Mouse (Mus musculus): ENCODE measurements around the gene Agxt2.
A peak's percentile ranks its signal among the peaks of the same experiment; 100 is the strongest.

Agxt2 gene

GRCm38 (mm10) chr15:10358039-10358948 is at the start of gene Agxt2:
Gene Agxt2 (plus strand): TSS chr15:10358532.
- no peak for DNase-seq (ENCODE audit: extremely low spot score, low read depth, low spot score)

GRCm38 (mm10) chr15:10311826-10312225 is 46.5 kb upstream of the Agxt2 start:
- no peak for DNase-seq (ENCODE audit: extremely low spot score, low read depth, low spot score)

GRCm38 (mm10) chr15:10313522-10314455 is 44.5 kb upstream of the Agxt2 start:
- DNase-seq (ENCODE audit: extremely low spot score, low read depth, low spot score): peak; percentile 10

- DNase-seq (ENCODE audit: extremely low spot score, low read depth, low spot score): no peak
Measured at GRCm38 (mm10) chr15:10325080-10325479, 33.3 kb upstream of the Agxt2 start, which contains the start of gene Gm21973. Gene Gm21973 (plus strand): TSS chr15:10325380.

- no peak for DNase-seq (ENCODE audit: extremely low spot score, low read depth, low spot score)
Measured at GRCm38 (mm10) chr15:10330626-10331025, 27.7 kb upstream of the Agxt2 start.

- no peak for DNase-seq (ENCODE audit: extremely low spot score, low read depth, low spot score)
Measured at GRCm38 (mm10) chr15:10332566-10332965, 25.8 kb upstream of the Agxt2 start.

GRCm38 (mm10) chr15:10338606-10339005 is 19.7 kb upstream of the Agxt2 start:
- DNase-seq (ENCODE audit: extremely low spot score, low read depth, low spot score): no peak

- DNase-seq (ENCODE audit: extremely low spot score, low read depth, low spot score): no peak
Measured at GRCm38 (mm10) chr15:10347044-10347443, 11.3 kb upstream of the Agxt2 start.

- DNase-seq (ENCODE audit: extremely low spot score, low read depth, low spot score): no peak
Measured at GRCm38 (mm10) chr15:10366331-10366730, 8.0 kb downstream of the Agxt2 start.

GRCm38 (mm10) chr15:10375404-10375803 is 17.1 kb downstream of the Agxt2 start:
- DNase-seq (ENCODE audit: extremely low spot score, low read depth, low spot score): no peak

- no peak for DNase-seq (ENCODE audit: extremely low spot score, low read depth, low spot score)
Measured at GRCm38 (mm10) chr15:10378338-10378959, 20.1 kb downstream of the Agxt2 start.

GRCm38 (mm10) chr15:10379757-10380458 is 21.6 kb downstream of the Agxt2 start:
- DNase-seq (ENCODE audit: extremely low spot score, low read depth, low spot score): no peak

- no peak for DNase-seq (ENCODE audit: extremely low spot score, low read depth, low spot score)
Measured at GRCm38 (mm10) chr15:10387263-10387662, 28.9 kb downstream of the Agxt2 start.

- DNase-seq (ENCODE audit: extremely low spot score, low read depth, low spot score): no peak
Measured at GRCm38 (mm10) chr15:10399795-10400194, 41.5 kb downstream of the Agxt2 start.

- DNase-seq (ENCODE audit: extremely low spot score, low read depth, low spot score): no peak
Measured at GRCm38 (mm10) chr15:10400415-10400814, 42.1 kb downstream of the Agxt2 start.

GRCm38 (mm10) chr15:10409842-10410241 is 51.5 kb downstream of the Agxt2 start:
- DNase-seq (ENCODE audit: extremely low spot score, low read depth, low spot score): no peak

GRCm38 (mm10) chr15:10410881-10411280 is 52.5 kb downstream of the Agxt2 start:
- no peak for DNase-seq (ENCODE audit: extremely low spot score, low read depth, low spot score)

GRCm38 (mm10) chr15:10413656-10414055 is 55.3 kb downstream of the Agxt2 start:
- DNase-seq (ENCODE audit: extremely low spot score, low read depth, low spot score): no peak

GRCm38 (mm10) chr15:10421138-10421784 is 62.9 kb downstream of the Agxt2 start:
- no peak for DNase-seq (ENCODE audit: extremely low spot score, low read depth, low spot score)

GRCm38 (mm10) chr15:10421785-10422144 is 63.4 kb downstream of the Agxt2 start:
- DNase-seq (ENCODE audit: extremely low spot score, low read depth, low spot score): no peak

All from hindlimb bud, embryonic 11.5 days (tissue).